Mouse (Mus musculus) kidney, adult 2 months (tissue): ENCODE results near the gene Banp.

Experiments used
- CTCF ChIP-seq: fragments of 200-500 bp; conservative IDR thresholded peaks from 2 replicates; pipeline ENCODE4 v1.5.1; 2011; ENCODE audit warnings: low read depth, mild to moderate bottlenecking, control low read depth, low read length, moderate library complexity, mixed read lengths; ENCODE audit not compliant: insufficient read depth, insufficient read length
- POLR2A ChIP-seq: fragments of 200-500 bp; IDR thresholded peaks from one replicate; pipeline ENCODE4 v1.6.1; 2011; ENCODE audit warnings: low read depth, low read length, control low read depth

- no peak for TF ChIP-seq POLR2A
- no peak for TF ChIP-seq CTCF
Observed at GRCm38 (mm10) chr8:122032741-122033140, 83.2 kb downstream of the Banp start.
